Mouse (Mus musculus): ENCODE measurements around the gene Agpat3.

Agpat3 gene

DNA sequence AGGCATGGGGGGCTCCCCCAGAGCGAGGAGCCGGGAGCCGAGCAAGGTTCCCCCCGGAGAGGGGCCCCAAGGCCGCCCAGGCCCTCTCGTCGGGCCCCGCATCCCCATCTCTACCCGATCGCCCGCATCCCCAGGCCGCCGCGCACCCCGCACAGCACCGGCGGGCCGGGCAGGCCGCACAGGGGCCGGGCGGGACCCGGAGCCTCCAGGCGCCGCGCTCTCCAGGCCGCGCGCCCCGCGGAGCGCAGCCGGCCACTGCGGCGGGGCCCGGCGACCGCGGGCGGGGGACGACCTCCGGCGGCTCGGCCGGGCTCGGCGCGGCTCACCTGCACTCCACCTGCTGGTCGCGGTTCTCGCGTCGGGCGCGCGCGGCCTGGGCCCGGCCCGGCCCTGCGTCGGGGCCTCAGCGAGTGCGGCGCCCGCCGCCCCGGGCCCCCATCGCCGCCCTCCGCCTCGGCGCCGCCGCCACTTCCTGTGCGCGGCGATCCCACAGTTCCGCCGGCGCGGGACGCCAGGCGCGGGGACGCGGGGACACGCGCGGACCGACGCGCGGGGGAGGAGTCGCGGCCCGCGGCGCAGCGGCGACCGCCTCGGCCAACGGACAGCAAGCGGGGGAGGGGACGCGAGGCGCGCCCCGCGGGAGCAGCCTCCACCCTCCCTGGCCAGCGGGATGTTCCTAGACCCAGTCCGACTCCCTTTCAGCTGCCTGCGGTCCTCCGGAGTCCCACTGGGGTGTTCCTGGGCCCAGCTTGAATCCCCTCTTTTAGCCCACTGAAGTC lies at the start of gene Agpat3:
TSS of gene Agpat3 (minus strand) at position 603 of the 779 bp plus-strand sequence.
- peak; percentile 63 to 83 for DNase-seq

DNA sequence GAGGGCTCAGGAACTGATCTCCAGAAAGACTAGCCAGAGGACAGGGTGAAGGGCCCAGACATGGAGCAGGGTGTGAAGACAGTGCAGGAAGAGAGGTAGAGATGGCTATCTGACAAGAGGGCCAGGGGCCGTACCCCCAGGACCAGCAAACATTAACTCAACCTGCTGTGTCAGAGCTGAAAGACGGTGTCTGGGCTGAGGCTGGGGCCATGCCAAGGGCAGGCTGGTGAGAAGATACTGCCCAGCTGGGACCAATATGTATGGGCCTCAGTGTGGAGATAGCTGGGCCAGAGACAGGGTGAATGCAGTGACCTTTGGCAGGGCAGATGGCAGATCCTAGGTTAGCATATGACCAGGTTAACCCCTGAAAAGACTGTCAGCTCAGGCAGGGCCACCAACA lies 48.8 kb upstream of the Agpat3 start:
- DNase-seq: no peak

DNA sequence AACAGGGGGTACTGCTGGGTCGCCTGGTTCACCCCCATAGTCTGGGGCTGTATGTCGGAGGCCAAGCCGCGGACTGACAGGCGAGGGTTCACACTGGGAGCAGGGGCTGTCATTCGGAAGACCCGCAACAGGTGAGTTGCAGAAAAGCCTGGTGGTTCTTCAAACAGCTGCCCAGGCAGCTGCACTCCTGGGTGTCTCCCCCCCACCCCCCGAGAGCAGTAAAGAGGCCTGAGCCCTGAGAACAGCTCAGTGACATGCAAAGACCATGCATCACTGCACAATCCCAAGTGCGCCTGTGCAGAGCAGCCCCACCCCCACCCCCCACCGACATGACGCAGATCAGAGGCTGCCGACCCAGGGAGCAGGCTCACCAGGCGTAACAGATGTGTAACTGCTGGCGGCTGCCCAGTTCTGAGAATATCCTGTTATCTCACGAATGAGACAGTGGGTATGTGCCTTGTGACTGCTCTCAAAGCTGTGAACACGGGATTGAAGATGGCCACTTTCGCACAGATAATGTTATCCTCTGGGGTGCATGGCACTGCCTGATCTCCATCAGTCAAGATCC lies 46.9 kb upstream of the Agpat3 start:
- DNase-seq: no peak

DNA sequence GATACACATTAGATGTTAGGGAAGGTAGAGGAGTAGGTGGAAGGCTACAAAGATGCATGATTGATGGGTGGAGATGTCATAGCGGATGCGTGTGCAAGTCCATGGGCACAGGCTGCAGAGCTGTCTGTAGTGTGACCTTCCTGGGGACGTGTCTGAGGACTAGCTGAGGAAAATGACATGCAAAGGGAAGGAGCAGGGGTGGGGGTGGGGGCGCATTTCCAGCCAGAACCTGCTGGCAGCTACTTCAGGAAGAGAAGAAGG lies 44.3 kb upstream of the Agpat3 start:
- DNase-seq: no peak

DNA sequence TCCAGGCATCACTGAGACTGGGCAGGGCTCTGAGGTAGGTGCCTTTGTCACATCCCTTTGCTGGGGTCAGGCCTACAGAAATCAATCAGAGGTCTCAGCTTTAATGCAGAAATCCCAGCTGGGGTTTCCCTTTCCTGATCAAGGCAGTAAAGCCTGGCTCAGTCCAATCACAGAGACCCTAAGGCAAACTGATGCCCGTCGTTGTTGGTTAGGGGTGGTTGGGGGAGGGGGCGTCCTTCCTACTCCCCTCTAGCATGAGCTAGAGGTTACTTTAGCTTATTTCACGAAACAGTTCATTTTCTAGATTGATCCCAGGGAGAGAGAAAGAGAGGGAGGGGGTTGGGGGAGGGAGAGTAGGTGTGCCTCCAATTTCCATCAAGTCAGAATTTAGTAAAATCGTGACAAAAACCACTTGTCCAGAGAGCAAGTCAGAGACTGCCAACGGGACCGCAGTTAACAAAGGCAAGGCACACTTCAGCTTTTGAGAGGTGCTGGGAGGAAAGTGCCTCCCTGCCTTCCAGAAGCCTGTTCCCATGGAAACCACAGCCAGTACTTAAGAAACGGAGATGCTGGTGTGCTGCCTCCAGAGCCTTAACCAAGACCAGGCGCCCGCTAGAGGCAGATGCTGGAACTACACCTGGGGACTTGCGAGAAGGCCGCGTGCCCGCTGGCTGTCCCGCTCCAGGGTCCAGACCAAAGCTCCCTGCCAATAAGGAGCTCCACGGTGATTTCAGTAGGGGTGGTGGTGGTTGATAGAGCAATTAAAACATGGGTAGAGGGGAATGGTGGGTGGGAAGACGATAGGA lies 43.7 kb upstream of the Agpat3 start:
- DNase-seq: peak; percentile 96 to 97

DNA sequence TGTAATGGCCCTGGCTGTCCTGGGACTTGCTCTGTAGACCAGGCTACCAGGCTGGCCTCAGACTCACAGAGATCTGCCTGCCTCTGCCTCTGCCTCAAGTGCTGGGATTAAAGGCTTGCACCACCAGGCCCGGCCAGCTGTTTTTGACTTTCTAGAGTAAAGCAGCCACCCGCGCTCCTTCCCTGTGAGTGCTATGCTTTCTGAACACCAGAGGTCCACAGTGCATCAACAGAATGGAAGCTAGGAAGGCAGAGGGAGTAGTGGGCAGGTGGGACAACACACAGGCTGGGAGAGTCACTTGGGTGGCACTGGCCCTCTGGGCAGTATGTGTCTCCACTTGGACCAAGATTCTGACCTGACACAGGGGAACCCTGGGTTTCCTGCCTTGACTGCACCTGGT lies 43.1 kb upstream of the Agpat3 start:
- DNase-seq: no peak

DNA sequence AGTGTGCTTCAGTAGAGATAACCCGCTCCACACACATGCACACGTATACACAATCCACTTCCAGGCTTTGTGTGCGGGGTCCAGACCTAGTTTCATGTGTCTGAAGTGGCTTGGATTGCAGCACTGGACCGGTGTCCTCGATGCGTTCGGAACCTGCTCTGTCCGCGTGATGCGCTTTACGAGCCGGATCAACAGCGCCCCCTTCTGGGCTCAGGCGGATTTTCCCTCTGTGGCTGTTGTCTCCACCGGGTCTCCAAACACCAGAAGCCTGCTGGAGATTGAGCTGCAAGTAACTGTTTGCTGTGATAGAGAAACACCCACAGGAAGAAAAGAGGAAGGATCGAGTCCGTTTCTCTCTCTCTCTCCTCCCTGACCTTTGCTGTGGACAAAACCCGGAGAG lies 39.8 kb upstream of the Agpat3 start:
- DNase-seq: peak; percentile 83 to 92

DNA sequence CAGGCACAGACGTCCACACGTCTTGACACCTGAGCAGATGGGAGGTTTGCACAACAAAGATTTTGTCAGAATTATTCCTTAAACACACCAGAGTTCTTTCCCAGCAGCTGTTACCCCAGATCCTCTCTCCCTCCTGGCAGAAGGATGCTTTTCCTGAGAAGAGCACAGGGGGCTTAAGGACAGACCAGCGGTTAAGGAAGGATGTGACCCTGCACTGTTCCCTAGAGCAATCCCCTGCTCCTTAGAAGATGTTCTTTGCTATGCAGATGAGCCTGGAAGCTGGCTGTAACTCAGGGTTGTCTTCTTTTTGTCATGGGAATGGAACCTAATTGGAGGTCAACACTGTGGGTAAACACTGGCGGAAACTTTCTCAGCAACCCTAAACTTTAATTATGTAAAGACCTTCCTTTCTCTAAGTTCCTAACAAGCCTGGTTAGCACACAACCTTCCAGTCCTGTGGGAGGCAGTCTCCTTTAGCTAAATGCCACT lies 38.7 kb upstream of the Agpat3 start:
- no peak for DNase-seq

DNA sequence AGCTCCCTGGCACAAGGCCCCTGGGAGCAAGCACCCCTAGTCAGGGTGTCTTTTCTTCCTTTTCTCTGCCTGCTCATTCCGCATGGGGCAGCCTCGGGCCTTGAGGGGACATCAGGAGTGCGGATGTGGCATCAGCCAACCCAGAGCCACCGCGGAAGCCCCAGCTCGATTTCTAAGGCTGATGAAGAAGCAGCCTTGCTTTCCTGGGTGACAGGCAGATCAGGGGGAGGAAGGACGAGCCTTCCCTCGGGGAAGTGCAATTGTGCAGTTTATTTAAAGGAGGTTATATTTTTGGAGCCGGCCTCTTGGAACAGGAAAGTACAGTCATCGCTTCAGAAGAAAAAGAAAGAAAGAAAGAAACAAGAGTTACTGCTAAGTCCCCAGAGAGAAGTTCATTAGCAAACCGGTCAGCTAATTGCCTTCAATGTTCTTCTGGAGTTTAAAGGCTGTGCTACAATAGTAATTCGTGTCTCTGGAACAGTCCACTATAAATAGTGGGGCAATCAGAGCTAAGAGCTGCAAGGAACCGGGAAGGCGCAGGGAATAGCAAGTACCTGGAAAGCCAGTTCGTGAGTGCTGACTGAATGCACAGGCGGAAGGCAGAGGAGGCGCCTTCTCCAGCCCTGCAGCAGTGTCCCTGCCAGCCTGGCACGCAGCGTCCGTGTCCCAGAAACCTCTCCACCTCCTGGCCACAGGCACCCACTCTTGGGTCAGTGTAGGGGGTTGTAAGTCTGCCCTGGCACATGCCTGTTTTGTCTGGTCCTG lies 36.1 kb upstream of the Agpat3 start:
- peak in 1 of 2 experiments; percentile 36 for DNase-seq

DNA sequence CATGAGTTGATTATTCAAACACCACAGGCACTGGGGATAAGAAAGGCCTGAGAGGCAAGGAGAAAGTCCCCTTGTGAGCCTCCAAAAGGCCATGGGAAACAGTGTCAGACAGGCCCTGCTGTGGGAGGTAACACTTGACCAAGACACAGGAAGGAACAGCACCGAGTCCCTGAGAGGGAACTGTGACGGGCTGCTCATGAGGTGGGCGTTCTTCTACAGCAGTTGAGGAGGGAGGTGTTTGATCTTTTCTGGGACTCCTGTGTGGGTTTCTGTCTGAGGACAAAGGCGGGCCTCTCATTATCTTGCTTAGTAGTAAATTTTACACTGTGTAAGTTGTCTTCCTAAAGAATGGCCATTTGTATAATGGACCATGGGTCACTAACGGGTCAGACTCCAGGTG lies 33.2 kb upstream of the Agpat3 start:
- DNase-seq: no peak

DNA sequence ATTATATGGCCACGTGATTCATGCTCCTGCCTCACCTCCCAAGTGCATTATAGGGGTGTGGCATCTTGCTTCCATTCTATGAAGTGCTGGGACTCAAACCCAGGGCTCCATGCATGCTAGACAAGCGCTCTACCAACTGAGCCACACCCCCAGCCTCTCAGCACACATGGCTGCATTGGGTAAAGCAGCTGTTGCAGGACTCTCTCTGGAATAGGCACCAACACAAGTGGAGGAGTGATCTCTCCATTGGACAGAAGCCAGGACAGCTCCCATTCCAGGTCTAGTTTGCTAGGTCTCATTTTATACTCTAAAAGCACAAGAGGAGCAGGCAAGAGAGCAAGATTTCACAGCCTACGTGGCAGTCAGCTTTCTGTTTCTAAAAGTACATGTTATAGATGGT lies 31.3 kb upstream of the Agpat3 start:
- DNase-seq: no peak

DNA sequence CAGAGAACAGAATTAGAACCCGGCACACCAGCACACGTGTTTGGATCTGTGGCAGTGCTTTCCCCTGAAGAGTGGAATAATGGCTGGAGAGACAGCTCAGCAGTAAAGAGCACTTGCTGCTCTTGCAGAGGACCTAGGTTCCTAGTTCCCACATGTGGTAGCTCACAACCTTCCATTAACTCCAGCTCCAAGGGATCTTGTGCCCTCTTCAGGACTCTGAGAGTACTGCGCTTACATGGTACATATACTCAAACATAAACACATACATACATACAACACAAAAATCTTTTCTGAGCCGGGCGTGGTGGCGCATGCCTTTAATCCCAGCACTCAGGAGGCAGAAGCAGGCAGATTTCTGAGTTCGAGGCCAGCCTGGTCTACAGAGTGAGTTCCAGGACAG lies 26.2 kb upstream of the Agpat3 start:
- no peak for DNase-seq

DNA sequence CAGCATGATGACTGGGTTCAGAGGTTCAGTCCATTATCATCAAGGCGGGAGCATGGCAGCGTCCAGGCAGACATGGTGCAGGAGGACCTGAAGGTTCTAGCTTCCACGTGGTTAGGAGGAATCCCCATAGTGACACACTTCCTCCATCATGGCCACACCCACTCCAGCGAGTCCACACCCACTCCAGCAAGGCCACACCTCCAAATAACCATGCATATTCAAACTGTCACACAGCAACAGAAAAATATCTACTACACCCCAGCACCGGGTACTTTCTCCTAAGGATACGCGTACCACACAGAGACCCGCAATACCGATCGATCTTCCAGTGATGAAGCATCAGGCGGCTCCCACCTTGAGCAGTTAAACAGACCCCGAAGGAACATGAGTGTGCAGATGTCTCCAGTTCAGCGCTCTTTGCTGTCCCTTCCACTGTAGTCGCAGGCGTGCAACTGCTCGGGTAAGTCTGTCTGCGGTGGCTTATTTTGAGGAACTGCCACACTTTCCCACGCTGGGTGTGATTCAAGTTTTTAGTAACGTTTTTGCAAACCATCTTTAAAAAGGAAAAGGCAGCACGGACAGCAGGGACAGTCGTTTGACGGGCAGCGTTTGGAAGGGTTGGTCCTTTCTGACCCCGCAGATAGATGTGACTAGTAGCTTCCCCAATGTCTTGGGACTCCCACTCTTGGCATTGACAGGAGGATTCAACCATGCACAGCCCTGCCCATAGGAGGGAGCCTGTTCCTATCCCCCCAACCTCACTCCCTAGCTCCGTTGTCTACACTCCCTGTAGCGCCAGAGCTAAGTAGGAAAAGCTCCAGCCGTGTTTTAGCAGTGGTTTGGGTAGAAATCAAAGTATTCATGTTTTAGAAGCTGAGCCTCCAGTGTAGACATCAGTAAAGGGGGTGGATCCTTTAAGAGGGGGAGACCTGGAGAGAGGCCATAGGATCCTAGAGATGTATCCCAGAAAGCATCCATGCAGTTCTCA lies 20.7 kb upstream of the Agpat3 start:
- DNase-seq: no peak

DNA sequence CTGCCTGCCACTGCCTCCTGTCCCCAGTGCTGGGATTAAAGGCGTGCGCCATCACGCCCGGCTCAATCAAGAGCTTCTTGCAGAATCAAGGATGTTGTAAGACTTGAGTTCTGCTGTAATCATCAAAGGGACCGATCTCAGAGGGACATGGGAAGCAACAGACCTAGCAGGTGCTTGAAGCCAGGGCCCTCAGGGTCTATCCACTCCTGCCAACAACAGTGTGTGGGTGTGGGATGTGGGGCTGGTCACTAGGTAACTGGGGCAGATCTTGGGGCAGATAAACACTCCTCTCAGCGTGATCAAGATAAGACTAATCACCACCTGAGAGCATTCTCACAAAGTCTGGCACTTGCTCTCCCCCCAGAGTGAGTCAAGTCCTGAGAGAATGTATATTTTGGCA lies 19.5 kb upstream of the Agpat3 start:
- DNase-seq: no peak

DNA sequence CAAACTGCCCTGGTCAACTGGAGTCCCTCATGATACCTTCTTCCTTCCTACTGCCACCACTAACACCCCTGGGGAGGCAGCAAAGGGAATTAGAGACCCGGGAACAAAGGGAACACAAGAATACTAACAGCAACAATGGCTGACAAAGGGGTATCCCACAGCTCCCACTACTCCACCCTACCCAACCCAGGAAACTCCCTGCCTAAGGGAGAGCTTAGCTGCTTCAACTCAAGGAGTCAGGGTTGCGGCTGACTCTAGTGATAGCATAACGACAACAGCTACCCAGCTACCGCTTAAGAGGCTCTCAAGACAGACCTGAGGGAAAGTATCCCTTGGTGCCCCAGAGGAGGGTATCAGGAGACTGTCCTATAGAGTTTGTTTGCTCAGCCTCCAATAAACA lies 15.3 kb upstream of the Agpat3 start:
- DNase-seq: no peak

DNA sequence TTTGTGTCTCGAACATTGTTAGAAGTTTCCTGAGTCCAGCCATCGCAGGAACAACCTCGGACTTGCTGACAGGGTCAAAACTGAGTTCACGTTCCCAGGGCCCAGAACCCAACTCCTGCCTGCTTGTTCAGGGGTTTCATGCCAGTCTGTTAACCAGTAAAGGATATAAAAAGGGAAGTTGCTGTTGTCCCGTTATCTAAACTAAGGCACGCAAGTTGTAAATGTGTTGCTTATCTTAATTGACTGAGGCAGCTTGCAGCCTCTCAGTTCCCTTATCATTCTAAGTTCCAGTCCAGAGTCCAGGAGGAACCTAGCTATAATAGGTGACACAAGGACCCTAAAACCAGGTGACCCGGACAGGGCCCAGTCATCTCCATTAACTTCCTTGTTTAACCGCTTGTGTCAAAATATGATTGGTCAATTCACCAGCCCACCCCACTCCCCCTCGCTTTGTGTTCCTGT lies 14.6 kb upstream of the Agpat3 start:
- no peak for DNase-seq

DNA sequence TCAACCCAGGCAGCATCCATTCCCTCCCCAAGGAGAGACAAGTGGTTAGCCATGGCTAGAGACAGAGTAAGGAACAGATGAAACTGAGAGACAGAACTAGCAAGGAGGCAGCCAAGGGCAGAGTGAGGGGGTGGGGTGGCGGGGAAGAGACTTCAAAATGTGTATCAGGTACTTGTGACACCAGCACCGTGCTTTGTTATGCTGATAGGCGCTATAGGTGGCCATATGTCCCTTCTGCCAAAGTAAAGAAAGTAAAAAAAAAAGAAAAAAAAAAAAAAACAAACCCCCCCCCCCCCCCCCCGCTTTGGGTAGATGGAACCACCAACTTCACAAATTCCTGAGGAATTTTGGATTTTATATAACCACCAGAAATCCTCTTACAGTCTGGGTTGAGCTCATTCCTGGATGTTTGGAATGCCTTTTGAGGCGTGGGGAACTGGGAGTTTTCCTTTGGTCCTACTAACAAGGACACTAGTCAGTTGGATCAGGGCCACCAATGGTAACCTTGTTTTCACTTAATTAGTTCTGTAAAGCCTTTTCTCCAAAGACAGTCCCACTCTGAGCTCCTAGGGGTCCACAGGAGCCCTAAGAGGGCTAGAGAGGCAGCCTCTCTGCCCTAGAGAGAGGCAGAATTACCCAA lies 14.0 kb upstream of the Agpat3 start:
- no peak for DNase-seq

DNA sequence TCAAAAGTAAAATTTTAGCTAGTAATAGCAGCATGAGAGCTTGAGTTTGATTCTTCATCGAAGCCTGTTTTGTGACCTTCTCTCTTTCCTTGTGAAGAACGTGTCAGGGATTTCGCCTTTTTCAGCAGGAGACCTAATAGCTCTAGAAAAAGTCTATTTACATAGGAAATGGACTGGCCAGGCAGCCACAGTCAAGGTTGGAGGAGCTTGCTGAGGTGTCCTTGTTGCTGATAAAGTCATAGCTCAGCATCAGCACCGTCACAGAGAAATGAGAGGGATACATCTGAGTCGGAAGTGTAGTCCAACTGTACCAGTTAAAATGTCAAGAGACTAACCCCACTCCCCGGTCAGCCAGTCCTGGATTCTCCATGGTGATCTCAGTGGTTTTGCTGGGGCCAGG lies 13.3 kb upstream of the Agpat3 start:
- DNase-seq: no peak

DNA sequence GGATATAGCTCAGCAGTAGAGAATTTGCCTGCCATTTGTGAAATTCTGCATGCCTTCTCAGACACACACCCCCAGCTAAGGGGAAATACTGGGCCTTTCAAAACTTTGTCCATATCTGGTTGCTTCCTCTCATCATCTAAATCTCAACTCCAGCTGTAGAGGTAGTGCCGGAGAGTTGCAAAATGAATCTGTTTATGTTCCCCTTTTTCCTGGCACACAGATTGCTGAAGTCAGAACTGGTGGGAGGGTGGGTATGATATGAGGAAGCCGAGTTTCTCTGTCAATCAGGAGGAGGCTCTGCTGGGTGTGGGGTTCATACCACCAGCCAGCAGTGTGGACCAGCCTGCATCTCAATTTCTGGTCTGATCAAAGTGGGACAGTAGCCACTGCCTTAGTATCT lies 11.8 kb upstream of the Agpat3 start:
- no peak for DNase-seq

DNA sequence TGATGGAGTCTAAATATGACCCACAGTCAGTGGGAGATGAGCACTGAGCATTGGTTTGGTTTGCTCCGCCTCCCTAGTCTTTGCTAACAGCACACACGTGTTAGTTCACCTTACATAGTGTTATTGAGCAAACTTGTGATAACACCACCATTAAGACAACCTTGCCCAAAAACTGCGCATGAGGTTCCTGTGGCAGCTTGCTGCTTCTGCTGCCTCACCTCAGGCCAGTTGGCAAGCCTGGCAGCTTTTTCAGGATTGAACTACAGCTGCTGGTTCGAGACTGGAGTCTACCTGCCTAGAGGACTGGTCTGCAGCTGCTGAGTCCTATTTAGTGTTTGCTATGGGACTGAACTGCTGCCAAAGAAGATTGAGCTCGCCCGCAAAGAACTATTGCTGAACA lies 11.1 kb upstream of the Agpat3 start:
- DNase-seq: no peak

DNA sequence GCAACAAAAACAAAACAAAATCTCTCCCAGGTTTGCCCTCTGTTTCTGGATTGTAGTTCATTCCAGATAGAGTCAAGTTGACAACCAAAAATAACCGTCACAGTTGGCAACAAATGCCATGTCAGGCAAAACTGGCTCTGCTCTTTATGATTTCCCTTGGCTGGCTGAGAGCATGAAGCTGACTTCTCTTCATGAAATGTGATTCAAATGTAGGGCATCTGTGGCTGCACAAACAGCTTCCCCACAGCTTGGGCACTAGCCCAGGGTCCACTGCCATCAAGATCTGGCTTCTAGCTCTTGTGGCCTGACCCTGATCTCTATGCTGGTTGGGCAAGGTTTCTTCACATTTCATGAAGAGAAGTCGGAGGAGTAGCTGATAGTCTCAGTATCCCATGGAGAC lies 9.7 kb upstream of the Agpat3 start:
- DNase-seq: peak; percentile 60 to 66
